Mouse (Mus musculus) midbrain, embryonic 13.5 days (tissue): ENCODE measurements around the gene Fam193b. TPM values are rescaled to one million over a fixed set of nuclear protein-coding genes. Genes with fewer than 3 reads are reported as not detected.
A peak's percentile ranks its signal among the peaks of the same experiment; 100 is the strongest.

Experiments
- ATAC-seq: fragments of 200-750 bp; cut with Nextera tagmentation; 2 replicates; pipeline ENCODE4 v1.8.0; 2017; ENCODE audit warnings: mild to moderate bottlenecking, moderate TSS enrichment, moderate library complexity
- H3K27ac ChIP-seq: fragments of 300-500 bp; sonication (generic); 2 replicates; pipeline ENCODE4 v1.5.1; 2015; ENCODE audit warnings: inconsistent platforms, mild to moderate bottlenecking, moderate library complexity
- H3K27me3 ChIP-seq: fragments of 300-500 bp; sonication (generic); 2 replicates; pipeline ENCODE4 v1.6.1; 2015; ENCODE audit warnings: mild to moderate bottlenecking, inconsistent platforms
- H3K36me3 ChIP-seq: fragments of 300-500 bp; sonication (generic); 2 replicates; pipeline ENCODE4 v1.6.1; 2015; ENCODE audit warnings: mild to moderate bottlenecking, inconsistent platforms
- H3K4me1 ChIP-seq: fragments of 300-500 bp; sonication (generic); replicated peaks from 2 replicates; pipeline ENCODE4 v1.6.1; 2015; ENCODE audit warnings: inconsistent platforms
- H3K4me2 ChIP-seq: fragments of 300-500 bp; sonication (generic); replicated peaks from 2 replicates; pipeline ENCODE4 v1.6.1; 2015; ENCODE audit warnings: moderate library complexity, mild to moderate bottlenecking, inconsistent platforms
- H3K4me3 ChIP-seq: fragments of 300-500 bp; sonication (generic); replicated peaks from 2 replicates; pipeline ENCODE4 v1.5.1; 2015; ENCODE audit warnings: mild to moderate bottlenecking, inconsistent platforms
- H3K9ac ChIP-seq: fragments of 300-500 bp; sonication (generic); replicated peaks from 2 replicates; pipeline ENCODE4 v1.6.1; 2015; ENCODE audit warnings: mild to moderate bottlenecking, inconsistent platforms
- H3K9me3 ChIP-seq: fragments of 300-500 bp; sonication (generic); 2 replicates; pipeline ENCODE4 v1.6.1; 2016; ENCODE audit warnings: mild to moderate bottlenecking, inconsistent platforms
- WGBS: fragments of 180-500 bp; shearing (Covaris S2); methylation state at CpG from one replicate; pipeline ENCODE4 v1.1.7; 2015; 5-methylcytosine and 5-hydroxymethylcytosine counted together
- polyA plus RNA-seq: library from polyadenylated mRNA; unstranded; fragments of >200 nt; fragmentation: Nextera tagmentation; extraction: Ambion mirVana; gene quantifications from 2 replicates; pipeline ENCODE4 v1.2.1, GENCODE M21; 2015

Gene Fam193b
- polyA plus RNA-seq, 1 experiment from 2014 or later = 72.3 TPM

GRCm38 (mm10) chr13:55523951-55524600, 46.8 kb downstream of the Fam193b start:
- 90% methylated on average over 23 of the region's 23 CpGs for WGBS
- H3K4me1 ChIP-seq = no peaks in the 10 kb centered on the region

GRCm38 (mm10) chr13:55523278-55523677, 47.6 kb downstream of the Fam193b start:
- ATAC-seq = no peak
- Histone ChIP-seq H3K27ac (no peak overlapping the region), H3K4me1 (no peaks in the 10 kb centered on the region), H3K9me3 (no peaks in the 10 kb centered on the region), H3K9ac (no peak overlapping the region), H3K27me3 (no peaks in the 10 kb centered on the region), H3K36me3 (0 out of 2 replicates have a peak, but pooled peaks cover 14% of the 10 kb centered on the region), H3K4me3 (no peak overlapping the region), H3K4me2 (no peak overlapping the region)
- WGBS = 70% methylated on average over 17 of the region's 17 CpGs

More at GRCm38 (mm10) chr13:55523951-55524600, 46.8 kb downstream of the Fam193b start:
- no peak overlapping the region for H3K9ac ChIP-seq
- no peaks in the 10 kb centered on the region for H3K27me3 ChIP-seq
- H3K36me3 ChIP-seq = peaks cover 20% of the 10 kb centered on the region
- H3K4me2 ChIP-seq = no peak overlapping the region
- no peak for ATAC-seq
- no peak overlapping the region for H3K4me3 ChIP-seq
- no peaks in the 10 kb centered on the region for H3K9me3 ChIP-seq
- H3K27ac ChIP-seq = no peak overlapping the region

GRCm38 (mm10) chr13:55522730-55523129, 48.2 kb downstream of the Fam193b start:
- no peak overlapping the region for H3K4me3 ChIP-seq
- no peak overlapping the region for H3K9ac ChIP-seq
- no peak overlapping the region for H3K27ac ChIP-seq
- H3K27me3 ChIP-seq = no peaks in the 10 kb centered on the region
- no peaks in the 10 kb centered on the region for H3K9me3 ChIP-seq
- ATAC-seq = no peak
- no peak overlapping the region for H3K4me2 ChIP-seq
- 0 out of 2 replicates have a peak, but pooled peaks cover 14% of the 10 kb centered on the region for H3K36me3 ChIP-seq
- H3K4me1 ChIP-seq = no peaks in the 10 kb centered on the region
- 60% methylated on average over 8 of the region's 8 CpGs for WGBS

DNA sequence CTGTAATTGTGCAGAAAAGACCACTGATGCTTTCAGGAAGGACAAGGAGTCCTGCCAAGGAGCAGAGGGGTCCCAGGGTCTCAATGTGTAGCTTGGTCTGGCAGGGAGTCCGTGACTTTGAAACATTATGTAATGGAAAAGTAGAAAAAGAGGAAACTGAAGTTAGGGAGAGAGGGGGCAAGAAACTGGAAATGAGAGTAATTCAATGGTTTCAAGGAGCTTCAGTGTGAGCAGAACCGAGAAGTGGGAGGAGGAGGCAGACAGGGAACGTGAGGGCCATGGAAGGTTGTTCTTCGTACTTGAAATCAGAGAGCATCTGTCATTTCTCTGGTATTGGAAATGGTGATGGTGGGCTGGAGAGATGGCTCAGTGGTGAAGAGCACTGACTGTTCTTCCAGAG, 51.3 kb downstream of the Fam193b start:
- Histone ChIP-seq H3K36me3 (0 out of 2 replicates have a peak, but pooled peaks cover 14% of the 10 kb centered on the region), H3K27me3 (no peaks in the 10 kb centered on the region; the same call in 1 of the 2 replicates), H3K27ac (no peak overlapping the region), H3K9ac (no peak overlapping the region), H3K4me2 (no peak overlapping the region), H3K9me3 (no peaks in the 10 kb centered on the region), H3K4me3 (no peak overlapping the region), H3K4me1 (no peaks in the 10 kb centered on the region)
- ATAC-seq = no peak
- 84% methylated on average over 4 of the region's 4 CpGs for WGBS

GRCm38 (mm10) chr13:55516955-55517354, 54.0 kb downstream of the Fam193b start:
- Histone ChIP-seq H3K4me3 (no peak overlapping the region), H3K4me1 (peaks cover 10% of the 10 kb centered on the region), H3K27me3 (no peaks in the 10 kb centered on the region; the same call in 1 of the 2 replicates), H3K36me3 (no peaks in the 10 kb centered on the region), H3K9me3 (no peaks in the 10 kb centered on the region), H3K9ac (no peak overlapping the region), H3K4me2 (no peak overlapping the region), H3K27ac (no peak overlapping the region)
- 6% methylated on average over 5 of the region's 5 CpGs for whole genome bisulfite sequencing
- ATAC-seq = no peak

- Histone ChIP-seq H3K4me3 (peak overlapping the region; percentile 82), H3K27ac (no peak overlapping the region), H3K4me1 (peaks cover 31% of the 10 kb centered on the region), H3K9ac (no peak overlapping the region; the same call in 1 of the 2 replicates), H3K36me3 (peaks cover 16% of the 10 kb centered on the region; the same call in 1 of the 2 replicates), H3K9me3 (no peaks in the 10 kb centered on the region), H3K4me2 (peak overlapping the region; percentile 95), H3K27me3 (no peaks in the 10 kb centered on the region; the same call in 1 of the 2 replicates)
- 33% methylated on average over 9 of the region's 9 CpGs for WGBS
- no peak for ATAC-seq
Measured at GRCm38 (mm10) chr13:55513828-55514227, 57.1 kb downstream of the Fam193b start.

GRCm38 (mm10) chr13:55513111-55513748, 57.7 kb downstream of the Fam193b start, which contains the start of gene Pdlim7:
Gene Pdlim7 (minus strand): TSS chr13:55513676.
- WGBS = under 1% methylated on average over 55 of the region's 55 CpGs

GRCm38 (mm10) chr13:55512379-55513031, 58.4 kb downstream of the Fam193b start:
- WGBS = 3% methylated on average over 25 of the region's 25 CpGs
- ATAC-seq = peak; percentile 68

More at GRCm38 (mm10) chr13:55513111-55513748, 57.7 kb downstream of the Fam193b start, which contains the start of gene Pdlim7:
- Histone ChIP-seq H3K4me2 (peak within 1 kb of the TSS; percentile 95), H3K9ac (peak within 1 kb of the TSS; percentile 91), H3K4me1 (peaks cover 31% of the 10 kb centered on the region), H3K27ac (peak within 1 kb of the TSS; percentile 83), H3K27me3 (no peaks in the 10 kb centered on the region; the same call in 1 of the 2 replicates), H3K36me3 (peaks cover 22% of the 10 kb centered on the region), H3K4me3 (peak within 1 kb of the TSS; percentile 82), H3K9me3 (no peaks in the 10 kb centered on the region)
- peak; percentile 80 for ATAC-seq

DNA sequence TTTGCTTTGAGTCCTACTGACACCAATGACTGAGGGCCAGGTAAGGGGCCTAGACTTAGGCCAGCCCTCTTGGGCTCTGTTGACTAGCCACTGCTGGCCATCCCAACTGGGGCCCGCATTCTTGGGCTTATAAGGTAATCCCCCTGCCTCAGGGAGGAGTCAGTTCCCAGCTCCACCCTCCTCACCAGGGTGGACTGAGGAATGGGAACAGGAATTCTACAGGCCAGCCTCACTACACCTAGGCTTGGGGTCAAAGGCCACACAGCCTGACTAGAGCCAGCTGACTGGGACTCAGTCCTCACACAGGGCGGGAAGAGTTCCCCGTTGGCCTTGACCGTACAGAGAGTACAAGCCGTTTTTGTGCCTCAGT, 59.4 kb downstream of the Fam193b start:
- peak overlapping the region; percentile 95 for H3K4me2 ChIP-seq
- H3K9me3 ChIP-seq = no peaks in the 10 kb centered on the region
- peaks cover 31% of the 10 kb centered on the region for H3K4me1 ChIP-seq
- no peak for ATAC-seq
- H3K27me3 ChIP-seq = no peaks in the 10 kb centered on the region; the same call in 1 of the 2 replicates
- peak overlapping the region; percentile 82 for H3K4me3 ChIP-seq
- H3K36me3 ChIP-seq = peaks cover 38% of the 10 kb centered on the region
- peak overlapping the region; percentile 80 for H3K27ac ChIP-seq
- WGBS = 31% methylated on average over 5 of the region's 5 CpGs
- peak overlapping the region; percentile 5; the same call in 1 of the 2 replicates for H3K9ac ChIP-seq

More at GRCm38 (mm10) chr13:55512379-55513031, 58.4 kb downstream of the Fam193b start:
- Histone ChIP-seq H3K4me2 (peak overlapping the region; percentile 95), H3K9ac (peak overlapping the region; percentile 91), H3K36me3 (peaks cover 28% of the 10 kb centered on the region), H3K27ac (peak overlapping the region; percentile 83; the same call in 1 of the 2 replicates), H3K4me1 (peaks cover 31% of the 10 kb centered on the region), H3K4me3 (peak overlapping the region; percentile 82), H3K27me3 (no peaks in the 10 kb centered on the region; the same call in 1 of the 2 replicates), H3K9me3 (no peaks in the 10 kb centered on the region)

DNA sequence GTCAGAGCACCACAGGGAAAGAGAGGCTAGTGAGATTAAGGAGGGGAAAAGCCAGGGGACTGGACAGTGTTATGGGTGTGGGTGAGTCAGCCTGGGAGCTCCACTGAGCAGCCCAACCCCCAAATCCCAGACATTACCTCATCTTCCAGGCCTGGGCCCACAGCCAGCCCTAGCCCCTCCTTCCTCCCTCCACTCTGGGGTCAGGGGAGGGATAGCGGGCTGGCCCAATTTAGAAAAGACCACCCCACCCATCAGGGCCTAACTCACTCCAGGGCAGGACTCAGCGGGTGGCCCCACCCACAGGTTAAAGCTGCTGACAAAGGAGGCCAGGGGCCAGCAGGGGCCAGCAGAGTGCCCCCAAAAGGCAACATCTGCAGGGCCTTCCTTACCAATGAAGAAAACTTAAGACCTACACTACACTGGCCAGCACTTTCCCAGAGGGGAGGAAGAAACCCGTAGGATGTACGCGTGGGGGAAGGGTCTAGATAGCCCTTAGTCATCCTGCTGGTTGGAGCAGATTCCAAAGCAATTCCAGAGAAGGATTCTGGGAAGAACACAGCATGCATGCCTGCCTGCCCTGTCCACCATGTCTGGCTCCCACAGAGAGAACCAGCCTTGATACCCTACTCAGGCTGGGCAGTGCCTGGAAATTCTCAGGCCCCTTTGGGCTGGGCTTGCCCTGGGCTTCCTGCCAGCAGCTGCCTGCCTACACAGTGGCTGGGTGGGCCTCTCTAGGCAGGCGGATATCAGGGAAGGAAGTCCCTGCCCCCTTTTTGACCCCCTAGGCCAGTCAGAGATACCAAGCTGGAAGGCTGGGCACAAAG, 60.0 kb downstream of the Fam193b start:
- Histone ChIP-seq H3K4me2 (peak overlapping the region; percentile 95), H3K9me3 (no peaks in the 10 kb centered on the region), H3K4me1 (peaks cover 31% of the 10 kb centered on the region), H3K36me3 (peaks cover 44% of the 10 kb centered on the region), H3K27ac (peak overlapping the region; percentile 80), H3K9ac (peak overlapping the region; percentile 5; the same call in 1 of the 2 replicates), H3K27me3 (no peaks in the 10 kb centered on the region; the same call in 1 of the 2 replicates), H3K4me3 (0 out of 2 replicates have a peak overlapping the region, but pooled peaks have one; percentile 82)
- peak; percentile 46 for ATAC-seq
- WGBS = 13% methylated on average over 6 of the region's 6 CpGs

DNA sequence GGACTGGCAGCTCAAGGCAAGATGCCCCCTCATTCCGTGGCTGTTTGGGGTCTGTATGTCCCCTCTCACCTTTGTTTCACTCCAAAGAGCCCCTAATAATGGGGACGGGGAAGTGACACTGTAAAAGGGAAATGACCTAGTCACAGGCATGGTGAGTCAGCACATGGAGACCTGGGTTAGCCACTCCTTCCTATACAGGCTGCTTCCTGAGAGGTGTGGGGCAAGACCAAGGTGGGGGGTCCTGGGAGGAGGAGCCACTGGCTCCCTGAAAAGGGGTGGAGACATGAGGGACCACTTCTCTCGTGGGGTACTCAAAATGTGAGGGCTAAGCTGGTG, 60.6 kb downstream of the Fam193b start:
- peaks cover 31% of the 10 kb centered on the region for H3K4me1 ChIP-seq
- H3K27ac ChIP-seq = peak overlapping the region; percentile 80
- 33% methylated on average over 3 of the region's 3 CpGs for WGBS
- H3K9me3 ChIP-seq = no peaks in the 10 kb centered on the region
- H3K4me3 ChIP-seq = no peak overlapping the region
- peak overlapping the region; percentile 5; the same call in 1 of the 2 replicates for H3K9ac ChIP-seq
- no peaks in the 10 kb centered on the region; the same call in 1 of the 2 replicates for H3K27me3 ChIP-seq
- peaks cover 50% of the 10 kb centered on the region for H3K36me3 ChIP-seq
- H3K4me2 ChIP-seq = peak overlapping the region; percentile 95
- ATAC-seq = no peak
